ENCODE assay signal across 8 mouse cellular contexts in the genomic region with DNA sequence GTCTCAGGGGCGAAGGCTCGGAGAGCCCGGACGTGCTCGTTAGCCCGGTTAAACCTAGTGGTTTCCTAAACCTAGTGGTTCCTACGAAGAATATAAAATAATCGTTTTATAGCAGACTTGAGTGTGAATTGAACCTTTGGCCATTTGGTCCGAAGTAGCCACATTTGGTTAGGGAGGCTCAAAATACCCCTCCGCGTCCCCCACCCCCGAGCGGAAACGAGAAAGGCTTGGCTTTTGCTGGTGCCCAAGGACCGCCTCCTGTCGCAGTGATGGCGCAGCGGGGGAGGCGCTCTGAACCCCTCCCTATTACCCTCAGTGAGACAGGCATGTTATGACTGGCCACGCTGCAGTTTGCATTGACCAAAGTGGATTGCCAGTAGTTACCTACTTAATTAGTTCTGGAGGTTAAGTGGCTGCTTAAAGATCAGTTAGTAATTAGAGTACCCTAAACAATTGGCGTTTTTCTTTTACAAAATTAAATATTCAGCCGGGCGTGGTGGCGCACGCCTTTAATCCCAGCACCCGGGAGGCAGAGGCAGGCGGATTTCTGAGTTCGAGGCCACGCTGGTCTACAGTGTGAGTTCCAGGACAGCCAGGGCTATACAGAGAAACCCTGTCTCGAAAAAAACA. TPM values are rescaled to one million over a fixed set of nuclear protein-coding genes. Genes with fewer than 3 reads are reported as not detected.
A peak's percentile ranks its signal among the peaks of the same experiment; 100 is the strongest.
DNase-seq lines count a peak whose midpoint lies in the region; ATAC-seq and TF ChIP-seq lines count a peak whose summit lies in the region.

No protein-coding gene starts in this region.

- H3K27ac ChIP-seq in embryonic fibroblast, embryonic 13.5 days (ENCODE audit: insufficient read depth, low read length): peak overlapping the region; percentile 95
- H3K27ac ChIP-seq in heart, embryonic 11.5 days (ENCODE audit: low read depth, low read length): peak overlapping the region; percentile 98
- peak overlapping the region; percentile 99 for H3K27ac ChIP-seq in kidney, embryonic 16.5 days (ENCODE audit: low read length)
- H3K27ac ChIP-seq in liver, embryonic 11.5 days (ENCODE audit: low read depth, low read length): peak overlapping the region; percentile 100

- WGBS in heart, embryonic 11.5 days (ENCODE audit: insufficient replicate concordance): 1% methylated on average over 30 of the region's 30 CpGs
- 1% methylated on average over 30 of the region's 30 CpGs for WGBS in kidney, embryonic 16.5 days
- 2% methylated on average over 30 of the region's 30 CpGs for WGBS in liver, embryonic 11.5 days

- H3K79me2 ChIP-seq in myocyte (ENCODE audit: control insufficient read depth, insufficient read depth): peaks cover 31% of the 10 kb centered on the region

- peaks cover 19% of the 10 kb centered on the region for H3K36me3 ChIP-seq in heart, embryonic 11.5 days (ENCODE audit: control insufficient read depth, insufficient read depth, low read length)
- peaks cover 24% of the 10 kb centered on the region for H3K36me3 ChIP-seq in kidney, embryonic 16.5 days (ENCODE audit: insufficient read depth, low read length)
- H3K36me3 ChIP-seq in liver, embryonic 11.5 days (ENCODE audit: control insufficient read depth, insufficient read depth, low read length): peaks cover 28% of the 10 kb centered on the region
- H3K36me3 ChIP-seq in myocyte (ENCODE audit: control insufficient read depth, insufficient read depth): peaks cover 26% of the 10 kb centered on the region
- H3K36me3 ChIP-seq in splenic B cell, adult 2 months (ENCODE audit: control insufficient read depth, insufficient read depth, low read length, poor library complexity, severe bottlenecking): peaks cover 13% of the 10 kb centered on the region; the same call in 1 of the 2 replicates

- peak overlapping the region; percentile 97 for H3K4me3 ChIP-seq in embryonic fibroblast, embryonic 13.5 days (ENCODE audit: insufficient read depth, low read length)
- peak overlapping the region; percentile 92 for H3K4me3 ChIP-seq in heart, embryonic 11.5 days (ENCODE audit: low read depth, low read length)
- H3K4me3 ChIP-seq in kidney, embryonic 16.5 days (ENCODE audit: low read length): peak overlapping the region; percentile 100
- H3K4me3 ChIP-seq in liver, embryonic 11.5 days (ENCODE audit: low read depth, low read length): peak overlapping the region; percentile 95
- H3K4me3 ChIP-seq in myocyte: peak overlapping the region; percentile 92

- peak overlapping the region; percentile 98 for H3K4me2 ChIP-seq in heart, embryonic 11.5 days
- peak overlapping the region; percentile 96 for H3K4me2 ChIP-seq in kidney, embryonic 16.5 days (replicated peaks; ENCODE audit: low read depth, low read length)
- H3K4me2 ChIP-seq in liver, embryonic 11.5 days: peak overlapping the region; percentile 97
- H3K4me2 ChIP-seq in myocyte (ENCODE audit: low read depth): peak overlapping the region; percentile 97

- H3K4me1 ChIP-seq in embryonic fibroblast, embryonic 13.5 days (ENCODE audit: control insufficient read depth, insufficient read depth, low read length): no peaks in the 10 kb centered on the region
- peaks cover 20% of the 10 kb centered on the region for H3K4me1 ChIP-seq in heart, embryonic 11.5 days (ENCODE audit: control insufficient read depth, insufficient read depth, low read length)
- H3K4me1 ChIP-seq in kidney, embryonic 16.5 days (ENCODE audit: insufficient read depth, low read length): peaks cover 22% of the 10 kb centered on the region
- H3K4me1 ChIP-seq in liver, embryonic 11.5 days (replicated peaks; ENCODE audit: control insufficient read depth, insufficient read depth, low read length): peaks cover 24% of the 10 kb centered on the region

- H3ac ChIP-seq in myocyte (ENCODE audit: control insufficient read depth, insufficient read length): peak overlapping the region; percentile 65

- peak; percentile 86 to 89 for DNase-seq in B cell, adult 2 months
- DNase-seq in brain, adult 2 months (ENCODE audit: low read depth, low spot score): peak; percentile 93
- peak; percentile 74 for DNase-seq in liver, embryonic 11.5 days (ENCODE audit: low spot score)
- DNase-seq in splenic B cell, adult 2 months (ENCODE audit: low read depth, low spot score): peak; percentile 87

- no peaks in the 10 kb centered on the region for H3K9me3 ChIP-seq in heart, embryonic 11.5 days (replicated peaks; ENCODE audit: control insufficient read depth, low read length)
- no peaks in the 10 kb centered on the region for H3K9me3 ChIP-seq in kidney, embryonic 16.5 days (ENCODE audit: low read length)
- peaks cover 5% of the 10 kb centered on the region; the same call in 1 of the 2 replicates for H3K9me3 ChIP-seq in liver, embryonic 11.5 days (ENCODE audit: control insufficient read depth, low read length)

- no peak for TF ChIP-seq CTCF in embryonic fibroblast, embryonic 13.5 days (IDR thresholded peaks at IDR 0.05; ENCODE audit: borderline replicate concordance, insufficient read depth, low read length)

- TF ChIP-seq POLR2A in embryonic fibroblast, embryonic 13.5 days (IDR thresholded peaks at IDR 0.05; ENCODE audit: low read depth, low read length): peak; percentile 32
- TF ChIP-seq POLR2A in myocyte (IDR thresholded peaks at IDR 0.05; ENCODE audit: insufficient read length, low read depth): peak; percentile 68

- ATAC-seq in heart, embryonic 11.5 days (replicated peaks; ENCODE audit: insufficient number of reproducible peaks, low FRiP score, low TSS enrichment): peak; percentile 69
- ATAC-seq in kidney, embryonic 16.5 days (ENCODE audit: low FRiP score, low TSS enrichment): peak; percentile 49
- peak; percentile 65 for ATAC-seq in liver, embryonic 11.5 days (replicated peaks; ENCODE audit: low FRiP score)

- H3K9ac ChIP-seq in heart, embryonic 11.5 days (ENCODE audit: low read depth, low read length): peak overlapping the region; percentile 99
- peak overlapping the region; percentile 100 for H3K9ac ChIP-seq in kidney, embryonic 16.5 days (replicated peaks; ENCODE audit: low read length)
- H3K9ac ChIP-seq in liver, embryonic 11.5 days (ENCODE audit: low read depth, low read length): peak overlapping the region; percentile 99

- no peaks in the 10 kb centered on the region for H3K27me3 ChIP-seq in heart, embryonic 11.5 days (ENCODE audit: control insufficient read depth, insufficient read depth, low read length)
- no peaks in the 10 kb centered on the region for H3K27me3 ChIP-seq in kidney, embryonic 16.5 days (ENCODE audit: insufficient read depth, low read length)
- no peaks in the 10 kb centered on the region for H3K27me3 ChIP-seq in liver, embryonic 11.5 days (replicated peaks; ENCODE audit: control insufficient read depth, insufficient read depth, low read length)
- no peaks in the 10 kb centered on the region for H3K27me3 ChIP-seq in myocyte (ENCODE audit: control insufficient read depth, insufficient read depth, insufficient read length)
- no peaks in the 10 kb centered on the region for H3K27me3 ChIP-seq in splenic B cell, adult 2 months (ENCODE audit: control insufficient read depth, insufficient read depth, low read length, poor library complexity, severe bottlenecking)

TF ChIP-seq in myocyte, 11 proteins besides CTCF, POLR2A, EP300 and RAD21:
- TF ChIP-seq POLR2AphosphoS2 (IDR thresholded peaks at IDR 0.05; ENCODE audit: insufficient read length, low read depth) (peak; percentile 94), MYOD1 (IDR thresholded peaks at IDR 0.05; ENCODE audit: control insufficient read depth in 1 of 3, insufficient read length in 2 of 3, low read depth in 2 of 3) (no peak)

RNA-seq across cellular contexts. Expression of a gene that starts 1.3 kb away (rescaled TPM):
- 2,412 and 2,425 TPM in 2 replicates for polyA plus RNA-seq in embryonic fibroblast, embryonic 13.5 days (2011; ENCODE audit: insufficient read length, low read depth, missing spikeins)
- polyA plus RNA-seq in heart, embryonic 11.5 days (2014; fragmentation: Nextera tagmentation; extraction: Ambion mirVana): 4,475 and 4,598 TPM in 2 replicates
- polyA plus RNA-seq in kidney, embryonic 16.5 days (2015; fragmentation: Nextera tagmentation; extraction: Ambion mirVana): 4,884 and 4,942 TPM in 2 replicates
- 5,363 and 5,401 TPM in 2 replicates for polyA plus RNA-seq in liver, embryonic 11.5 days (2014; fragmentation: Nextera tagmentation; extraction: Ambion mirVana)
- polyA plus RNA-seq in myocyte (2012; fragmentation: generic; extraction: Trizol): 3,065 TPM

RNA-seq across cellular contexts. Expression of a gene that starts 27.6 kb away (rescaled TPM):
- polyA plus RNA-seq in embryonic fibroblast, embryonic 13.5 days (2011; ENCODE audit: insufficient read length, low read depth, missing spikeins): 18.5 and 22.0 TPM in 2 replicates
- polyA plus RNA-seq in heart, embryonic 11.5 days (2014; fragmentation: Nextera tagmentation; extraction: Ambion mirVana): 6.8 and 7.9 TPM in 2 replicates
- polyA plus RNA-seq in kidney, embryonic 16.5 days (2015; fragmentation: Nextera tagmentation; extraction: Ambion mirVana): 11.7 and 12.5 TPM in 2 replicates
- polyA plus RNA-seq in liver, embryonic 11.5 days (2014; fragmentation: Nextera tagmentation; extraction: Ambion mirVana): 11.5 and 12.7 TPM in 2 replicates
- polyA plus RNA-seq in myocyte (2012; fragmentation: generic; extraction: Trizol): 37.1 TPM

RNA-seq across cellular contexts. Expression of a gene that starts 27.7 kb away (rescaled TPM):
- polyA plus RNA-seq in embryonic fibroblast, embryonic 13.5 days (2011; ENCODE audit: insufficient read length, low read depth, missing spikeins): 55.9 and 74.5 TPM in 2 replicates
- 353 and 356 TPM in 2 replicates for polyA plus RNA-seq in heart, embryonic 11.5 days (2014; fragmentation: Nextera tagmentation; extraction: Ambion mirVana)
- 560 and 596 TPM in 2 replicates for polyA plus RNA-seq in kidney, embryonic 16.5 days (2015; fragmentation: Nextera tagmentation; extraction: Ambion mirVana)
- polyA plus RNA-seq in liver, embryonic 11.5 days (2014; fragmentation: Nextera tagmentation; extraction: Ambion mirVana): 242 and 254 TPM in 2 replicates
- polyA plus RNA-seq in myocyte (2012; fragmentation: generic; extraction: Trizol): 175 TPM

RNA-seq across cellular contexts. Expression of a gene that starts 59.2 kb away (rescaled TPM):
- polyA plus RNA-seq in embryonic fibroblast, embryonic 13.5 days (2011; ENCODE audit: insufficient read length, low read depth, missing spikeins): 38.7 and 43.2 TPM in 2 replicates
- polyA plus RNA-seq in heart, embryonic 11.5 days (2014; fragmentation: Nextera tagmentation; extraction: Ambion mirVana): 22.3 and 25.5 TPM in 2 replicates
- 24.8 and 30.1 TPM in 2 replicates for polyA plus RNA-seq in kidney, embryonic 16.5 days (2015; fragmentation: Nextera tagmentation; extraction: Ambion mirVana)
- polyA plus RNA-seq in liver, embryonic 11.5 days (2014; fragmentation: Nextera tagmentation; extraction: Ambion mirVana): 13.2 and 13.7 TPM in 2 replicates
- polyA plus RNA-seq in myocyte (2012; fragmentation: generic; extraction: Trizol): 33.2 TPM

Comparison
In these comparisons a context has a peak if more than half of its experiments do, and no peak if none do; other contexts are left out.
1. Peak in every context shown above with its lines: DNase-seq, ATAC-seq, H3K4me3 ChIP-seq and H3K27ac ChIP-seq.